Mouse (Mus musculus) cerebellum, adult 2 months (tissue): ENCODE measurements at regions not wholly inside any gene's neighbourhood (a gene's known extent, or its start where the extent isn't known, plus 50 kb on each side); places are given as distances from the start of the nearest gene placed in this dataset.

Experiments used
- DNase-seq, 2 experiments: peaks; one replicate each; pipeline ENCODE4 v3.0.0; 2021
- H3K27ac ChIP-seq: fragments of 200-500 bp; 2 replicates; pipeline ENCODE4 v1.5.1; 2012; ENCODE audit warnings: low read length, control low read depth, inconsistent platforms; ENCODE audit not compliant: insufficient read depth
- H3K27me3 ChIP-seq: fragments of 200-500 bp; 2 replicates; pipeline ENCODE4 v1.6.1; 2012; ENCODE audit warnings: inconsistent platforms, mild to moderate bottlenecking, low read length, moderate library complexity; ENCODE audit not compliant: control insufficient read depth, insufficient read depth
- H3K4me1 ChIP-seq: fragments of 200-500 bp; 2 replicates; pipeline ENCODE4 v1.6.1; 2011; ENCODE audit warnings: low read length; ENCODE audit not compliant: control insufficient read depth, insufficient read depth
- H3K4me3 ChIP-seq: fragments of 200-500 bp; replicated peaks from 2 replicates; pipeline ENCODE3; 2011; ENCODE audit warnings: mild to moderate bottlenecking, low read depth, low read length, control low read depth; ENCODE audit not compliant: insufficient read depth
- CTCF ChIP-seq: fragments of 200-500 bp; IDR thresholded peaks from 2 replicates; pipeline ENCODE4 v1.5.1; 2011; ENCODE audit warnings: low read depth, mild to moderate bottlenecking, control low read depth, low read length, moderate library complexity, borderline replicate concordance; ENCODE audit not compliant: insufficient read depth
- POLR2A ChIP-seq: fragments of 200-500 bp; IDR thresholded peaks from 2 replicates; pipeline ENCODE4 v1.6.1; 2011; ENCODE audit warnings: low read length, control low read depth, borderline replicate concordance; ENCODE audit not compliant: insufficient read depth
- WGBS: fragments of 180-500 bp; shearing (Covaris S2); methylation state at CpG from one replicate; pipeline ENCODE4 v1.1.7; 2018; 5-methylcytosine and 5-hydroxymethylcytosine counted together

DNA sequence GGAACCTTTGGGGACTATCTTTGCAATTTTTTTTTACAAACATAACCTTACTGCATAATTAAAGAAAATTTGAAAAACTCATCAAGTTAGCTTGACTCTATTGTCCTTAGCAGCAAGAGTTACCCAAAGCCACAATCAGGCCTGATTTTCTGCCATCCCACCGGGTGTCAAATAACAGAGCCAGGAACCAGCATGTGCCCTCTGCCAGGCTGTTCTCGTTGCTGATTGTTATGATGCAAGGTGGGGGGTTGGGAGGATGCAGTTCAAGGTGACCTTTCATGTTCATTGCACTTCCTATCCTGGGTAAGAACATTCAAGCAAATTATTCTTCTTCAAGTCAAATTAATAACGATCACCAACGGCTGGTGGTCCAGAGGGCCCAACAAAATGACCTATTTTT, 370.6 kb upstream of the Zdhhc25 start:
- H3K27ac ChIP-seq: no peak overlapping the region
- no peak for TF ChIP-seq POLR2A
- no peaks in the 10 kb centered on the region for H3K27me3 ChIP-seq
- H3K4me1 ChIP-seq: peaks cover 4% of the 10 kb centered on the region
- no peak for DNase-seq
- 42% methylated on average over 4 of the region's 4 CpGs for WGBS
- H3K4me3 ChIP-seq: no peak overlapping the region

- 83% methylated on average over 13 of the region's 13 CpGs for WGBS
- no peak for TF ChIP-seq CTCF
- no peak for TF ChIP-seq POLR2A
- peaks cover 4% of the 10 kb centered on the region; the same call in 1 of the 2 replicates for H3K4me1 ChIP-seq
- DNase-seq: no peak
- H3K27ac ChIP-seq: no peak overlapping the region
- no peaks in the 10 kb centered on the region for H3K27me3 ChIP-seq
- no peak overlapping the region for H3K4me3 ChIP-seq
Observed at GRCm38 (mm10) chr15:88244606-88245005, 355.5 kb upstream of the Zdhhc25 start.

- 73% methylated on average over 22 of the region's 22 CpGs for WGBS
- Histone ChIP-seq H3K4me1 (peaks cover 4% of the 10 kb centered on the region; the same call in 1 of the 2 replicates), H3K27me3 (no peaks in the 10 kb centered on the region), H3K4me3 (no peak overlapping the region), H3K27ac (no peak overlapping the region)
- DNase-seq: no peak
- TF ChIP-seq POLR2A (no peak), CTCF (no peak)
Observed at GRCm38 (mm10) chr15:88245496-88246246, 354.4 kb upstream of the Zdhhc25 start.

DNA sequence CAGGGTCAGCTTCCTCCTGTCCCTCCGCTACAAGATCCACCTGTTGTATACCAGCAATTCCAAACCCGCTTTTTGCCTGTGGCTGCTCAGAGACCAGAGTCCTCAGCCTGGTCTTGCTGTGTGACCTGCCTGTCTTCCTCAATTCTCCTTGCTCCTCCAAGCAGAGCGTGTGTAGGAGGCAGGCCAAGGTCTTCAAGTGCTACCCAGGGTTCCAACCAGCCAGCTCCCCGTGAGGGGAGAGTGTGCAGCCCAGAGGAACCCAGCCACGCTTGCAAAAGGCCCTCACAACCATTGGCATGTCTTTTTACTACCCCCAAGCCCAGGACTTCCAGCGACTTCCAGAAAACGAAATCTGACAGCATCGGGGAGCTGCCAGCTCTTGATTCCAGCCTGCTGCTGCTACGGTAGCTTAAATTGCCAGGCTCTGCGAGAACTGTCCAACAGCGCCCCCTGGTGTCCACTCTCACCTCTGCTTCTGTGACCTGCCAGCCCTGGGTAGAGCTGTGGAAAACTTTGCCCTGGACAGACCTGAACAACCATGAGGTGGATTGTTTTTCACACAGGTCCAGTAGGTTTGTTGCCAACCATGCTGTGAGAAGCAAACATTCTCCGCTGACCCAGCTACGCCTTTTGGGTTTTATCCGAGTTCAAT, 352.0 kb upstream of the Zdhhc25 start:
- H3K27ac ChIP-seq: no peak overlapping the region
- H3K4me1 ChIP-seq: peaks cover 4% of the 10 kb centered on the region; the same call in 1 of the 2 replicates
- TF ChIP-seq POLR2A (no peak), CTCF (peak; percentile 96)
- WGBS: 11% methylated on average over 14 of the region's 14 CpGs
- H3K27me3 ChIP-seq: no peaks in the 10 kb centered on the region
- H3K4me3 ChIP-seq: peak overlapping the region; percentile 6
- peak; percentile 85 to 94 for DNase-seq

- Histone ChIP-seq H3K27ac (no peak overlapping the region), H3K4me1 (no peaks in the 10 kb centered on the region), H3K27me3 (peaks cover 4% of the 10 kb centered on the region; the same call in 1 of the 2 replicates), H3K4me3 (no peak overlapping the region)
- 73% methylated on average over 16 of the region's 16 CpGs for WGBS
- TF ChIP-seq CTCF: no peak
- TF ChIP-seq POLR2A: no peak
- DNase-seq: no peak
Observed at GRCm38 (mm10) chr15:88288051-88288450, 312.1 kb upstream of the Zdhhc25 start.

DNA sequence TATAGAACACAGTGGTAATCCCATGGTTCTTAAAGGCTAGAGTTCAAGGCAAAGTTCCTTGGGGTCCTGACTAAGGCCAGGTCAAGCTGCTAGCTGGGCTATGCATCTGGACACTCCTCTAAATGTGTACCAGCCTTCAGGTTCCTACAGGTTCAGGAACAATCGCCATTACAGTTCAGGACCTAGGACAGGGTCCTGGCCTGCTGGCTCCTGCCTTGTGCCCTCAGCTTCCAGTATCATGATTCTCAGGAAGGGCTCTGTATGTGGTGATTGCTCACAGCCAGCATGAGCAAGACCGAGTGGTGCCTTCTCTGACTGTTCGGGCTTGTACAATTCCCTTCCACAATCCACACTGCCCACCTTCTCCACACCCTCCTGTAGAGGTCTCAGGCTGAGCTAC, 311.4 kb upstream of the Zdhhc25 start:
- WGBS: 98% methylated on average over 3 of the region's 3 CpGs
- no peak for TF ChIP-seq POLR2A
- no peak for TF ChIP-seq CTCF
- Histone ChIP-seq H3K27ac (no peak overlapping the region), H3K4me1 (no peaks in the 10 kb centered on the region), H3K27me3 (peaks cover 4% of the 10 kb centered on the region; the same call in 1 of the 2 replicates), H3K4me3 (no peak overlapping the region)
- no peak for DNase-seq

- 14% methylated on average over 20 of the region's 20 CpGs for WGBS
- H3K27ac ChIP-seq: no peak overlapping the region
- DNase-seq: no peak
- TF ChIP-seq POLR2A (no peak), CTCF (no peak)
- no peaks in the 10 kb centered on the region for H3K4me1 ChIP-seq
- peaks cover 4% of the 10 kb centered on the region; the same call in 1 of the 2 replicates for H3K27me3 ChIP-seq
- no peak overlapping the region for H3K4me3 ChIP-seq
Observed at GRCm38 (mm10) chr15:88290740-88291363, 309.2 kb upstream of the Zdhhc25 start.
